Mouse (Mus musculus): ENCODE results near the gene Arid4a. TPM values are rescaled to one million over a fixed set of nuclear protein-coding genes. Genes with fewer than 3 reads are reported as not detected.
"Not testable (repeated sequence)": the region's sequence is repeated elsewhere in the genome, so short reads cannot be mapped to it uniquely, and the experiment has no call there.

Arid4a gene
- total RNA-seq, 2 experiments from 2014 or later, result 28.1 to 29.1 TPM

DNA sequence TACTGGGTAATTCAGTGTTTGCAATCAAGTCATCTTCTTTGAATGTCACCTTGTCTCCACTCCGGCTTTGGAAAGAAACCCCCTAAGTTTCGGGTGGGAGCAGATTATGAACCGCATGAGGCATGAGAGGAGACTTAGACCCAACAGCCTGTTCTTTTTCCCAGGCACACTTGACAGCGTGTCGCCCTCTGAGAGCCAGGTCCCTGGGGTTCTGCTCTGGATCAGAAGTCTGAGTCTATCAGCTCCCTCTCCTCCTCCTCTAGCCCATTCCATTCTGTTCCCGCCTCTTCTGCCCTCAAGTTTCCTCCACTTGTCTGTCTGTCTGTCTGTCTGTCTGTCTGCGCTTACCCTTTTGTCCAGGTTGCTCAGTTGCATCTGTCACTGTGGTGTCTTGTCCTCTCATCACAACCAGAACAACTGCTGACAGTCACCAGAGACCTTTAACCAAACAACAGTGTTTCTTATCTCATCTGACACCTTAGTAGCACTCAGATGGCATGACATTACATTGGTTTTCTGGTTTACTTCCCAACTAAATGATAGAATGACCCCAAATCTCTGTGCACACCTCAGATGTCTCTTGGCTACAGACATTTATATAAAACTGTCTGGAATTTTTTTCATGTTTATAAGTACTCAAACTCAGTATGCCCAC is 36.7 kb downstream of the Arid4a start:
- no peak for DNase-seq (ENCODE audit: low spot score in 2 of 2)

DNA sequence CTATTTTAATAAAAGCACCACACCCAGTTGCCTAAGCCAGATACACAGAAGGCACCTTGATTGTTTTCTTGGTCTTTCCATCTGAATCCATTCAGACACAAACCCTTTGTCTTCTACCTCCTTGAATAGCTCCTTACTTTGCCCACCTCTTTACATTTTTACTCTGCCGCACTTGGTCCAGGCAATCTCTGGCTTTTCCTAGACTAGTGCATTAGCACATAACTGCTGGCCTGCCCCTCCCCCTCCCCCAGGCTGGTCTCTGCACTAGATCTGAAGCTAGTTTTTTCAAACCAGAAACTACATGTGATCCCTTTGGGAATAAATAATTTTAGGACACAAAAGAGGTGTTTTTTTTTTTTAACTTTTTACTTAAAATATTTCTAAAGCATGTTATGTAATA is 37.2 kb downstream of the Arid4a start:
- DNase-seq (ENCODE audit: low spot score in 2 of 2), result no peak

- no peak for DNase-seq (ENCODE audit: low spot score in 2 of 2)
Observed at GRCm38 (mm10) chr12:71053486-71053885, 37.7 kb downstream of the Arid4a start.

DNA sequence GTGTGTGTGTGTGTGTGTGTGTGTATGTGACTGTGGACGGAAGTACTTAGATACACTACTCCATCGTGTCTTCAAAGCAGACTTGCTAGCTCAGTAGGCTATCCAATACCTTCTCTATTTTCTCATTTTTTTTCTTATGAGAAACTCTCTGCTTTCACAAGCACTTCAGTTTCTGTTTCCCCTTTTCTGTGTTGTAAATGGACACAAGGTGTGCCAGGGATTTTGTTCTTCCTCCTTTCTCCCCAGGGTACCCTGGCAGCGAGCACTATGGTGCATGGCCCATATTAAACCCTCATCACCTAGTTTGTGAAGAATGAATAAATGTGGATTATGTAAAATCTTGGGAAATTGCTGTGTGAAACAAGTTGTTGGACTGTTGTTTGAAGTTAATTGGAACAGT is 39.7 kb downstream of the Arid4a start:
- no peak for DNase-seq (ENCODE audit: low spot score in 2 of 2)

- DNase-seq (ENCODE audit: low spot score in 2 of 2), result no peak
Observed at GRCm38 (mm10) chr12:71059741-71060140, 44.0 kb downstream of the Arid4a start.

- no peak for DNase-seq (ENCODE audit: low spot score in 2 of 2)
Observed at GRCm38 (mm10) chr12:71069846-71070245, 54.1 kb downstream of the Arid4a start.

DNA sequence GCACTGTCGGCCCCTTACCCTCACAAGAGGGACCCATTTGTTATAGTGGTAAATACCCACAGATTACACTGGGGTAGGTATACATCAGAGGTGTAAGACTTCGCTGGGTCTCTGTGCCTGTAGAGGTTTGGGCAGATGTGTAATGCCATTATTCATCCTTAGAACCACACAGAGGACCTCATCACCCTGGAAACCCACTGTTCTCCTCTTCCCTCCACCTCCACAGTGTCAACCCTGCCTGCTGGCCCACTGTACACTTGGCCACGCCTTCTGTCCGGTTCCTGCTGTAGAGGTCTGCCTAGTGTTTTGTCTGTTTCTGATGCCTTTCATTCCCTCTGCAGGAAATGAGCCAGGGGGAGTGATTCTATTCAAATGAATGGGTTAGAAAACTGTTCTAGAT is 56.3 kb downstream of the Arid4a start:
- DNase-seq (ENCODE audit: low spot score in 2 of 2), result no peak

DNA sequence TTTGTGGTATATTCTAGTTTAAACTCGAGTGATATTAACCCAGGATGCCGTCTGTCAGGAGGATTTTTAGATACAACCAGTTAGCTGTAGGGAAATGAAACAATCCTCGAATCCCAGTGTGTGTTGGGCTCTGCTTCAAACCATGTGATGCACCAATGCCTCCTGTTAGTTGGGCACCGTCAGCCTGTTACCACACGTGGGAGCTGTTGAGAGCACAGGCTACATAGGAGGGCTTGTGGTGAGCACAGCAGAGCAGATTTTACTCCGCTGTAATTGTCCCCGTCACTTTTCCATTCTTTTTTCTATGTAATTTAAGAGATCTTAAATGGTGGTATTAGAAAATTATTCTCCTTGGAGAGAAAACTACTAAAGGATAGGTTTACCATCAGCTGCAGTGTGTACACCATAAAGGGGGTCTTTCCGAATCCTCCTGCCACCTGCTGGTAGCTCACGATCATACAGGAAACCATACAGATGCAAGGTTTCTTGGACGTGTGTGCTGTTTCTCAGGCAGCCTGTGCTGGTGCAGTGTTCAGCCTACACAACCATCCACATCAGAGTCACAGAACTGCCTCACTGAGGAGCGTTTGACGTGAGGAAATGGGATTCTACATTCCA is 57.4 kb downstream of the Arid4a start:
- no peak for DNase-seq (ENCODE audit: low spot score in 2 of 2)

GRCm38 (mm10) chr12:71086331-71086730 is 70.5 kb downstream of the Arid4a start:
- DNase-seq (ENCODE audit: low spot score in 2 of 2), result no peak

DNA sequence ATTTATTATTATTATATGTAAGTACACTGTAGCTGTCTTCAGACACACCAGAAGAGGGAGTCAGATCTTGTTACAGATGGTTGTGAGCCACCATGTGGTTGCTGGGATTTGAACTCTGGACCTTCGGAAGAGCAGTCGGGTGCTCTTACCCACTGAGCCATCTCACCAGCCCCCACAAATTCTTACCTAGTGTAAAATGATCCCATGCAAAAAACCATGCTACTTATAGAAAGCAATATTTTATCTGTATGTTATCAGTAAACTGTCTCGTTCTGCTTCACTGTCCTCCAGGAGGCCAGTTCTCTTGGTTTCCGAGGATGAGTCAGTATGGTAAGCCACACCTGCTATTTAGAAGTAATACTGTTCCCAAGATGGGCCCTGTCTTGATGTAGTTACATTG is 88.5 kb downstream of the Arid4a start:
- DNase-seq (ENCODE audit: low spot score in 2 of 2), result not testable (repeated sequence)

- DNase-seq (ENCODE audit: low spot score in 2 of 2), result no peak
Observed at GRCm38 (mm10) chr12:71107216-71107771, 91.5 kb downstream of the Arid4a start.

DNA sequence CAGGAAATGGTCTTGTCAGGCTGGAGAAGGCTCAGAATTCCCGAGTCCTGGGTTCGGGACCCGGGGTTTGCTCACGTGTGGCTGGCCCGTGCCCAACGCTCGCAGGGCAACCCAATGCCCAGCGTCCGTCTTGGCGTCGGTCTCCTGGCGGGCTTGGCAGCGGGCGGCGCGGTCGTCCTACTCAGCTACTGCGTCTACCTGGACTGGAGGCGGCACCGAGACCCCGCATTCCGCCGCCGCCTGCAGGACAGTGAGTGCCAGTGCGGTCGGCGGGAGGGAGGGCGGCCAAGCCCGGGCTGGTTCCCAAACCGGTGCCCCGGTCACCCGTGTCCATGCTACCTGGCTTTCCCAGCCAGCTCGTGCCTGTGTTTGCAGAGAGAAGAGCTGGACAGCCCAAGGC is 95.5 kb downstream of the Arid4a start, which contains the start of gene Tomm20l:
Tomm20l (plus strand) TSS at position 98 of the 400 bp plus-strand sequence.
- peak in 1 of 2 experiments; percentile 18 for DNase-seq (ENCODE audit: low spot score in 2 of 2)

DNA sequence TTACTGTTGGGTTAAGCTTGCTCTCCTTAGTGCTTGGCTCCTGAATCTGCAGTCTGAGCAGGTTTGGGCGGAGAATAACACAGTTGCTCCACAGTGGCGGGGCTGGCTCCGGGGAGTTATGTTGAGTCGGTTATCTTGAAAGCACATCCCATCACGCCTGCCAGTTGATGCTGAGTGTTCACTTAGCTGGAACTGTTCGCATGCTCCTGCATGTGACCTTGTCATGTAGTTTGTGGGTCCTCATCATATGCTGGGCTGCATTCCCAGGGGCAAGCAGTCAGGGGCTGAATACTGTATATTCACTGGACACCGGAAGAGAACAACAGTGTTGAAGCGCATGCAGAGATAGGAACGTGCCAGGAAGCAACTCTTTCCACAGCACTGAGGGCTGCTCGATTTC is 97.3 kb downstream of the Arid4a start:
- DNase-seq (ENCODE audit: low spot score in 2 of 2), result no peak

- no peak for DNase-seq (ENCODE audit: low spot score in 2 of 2)
Observed at GRCm38 (mm10) chr12:71113675-71114288, 98.0 kb downstream of the Arid4a start.

GRCm38 (mm10) chr12:71116411-71116810 is 100.6 kb downstream of the Arid4a start:
- DNase-seq (ENCODE audit: low spot score in 2 of 2), result no peak

- no peak for DNase-seq (ENCODE audit: low spot score in 2 of 2)
Observed at GRCm38 (mm10) chr12:71122731-71123130, 106.9 kb downstream of the Arid4a start.

DNA sequence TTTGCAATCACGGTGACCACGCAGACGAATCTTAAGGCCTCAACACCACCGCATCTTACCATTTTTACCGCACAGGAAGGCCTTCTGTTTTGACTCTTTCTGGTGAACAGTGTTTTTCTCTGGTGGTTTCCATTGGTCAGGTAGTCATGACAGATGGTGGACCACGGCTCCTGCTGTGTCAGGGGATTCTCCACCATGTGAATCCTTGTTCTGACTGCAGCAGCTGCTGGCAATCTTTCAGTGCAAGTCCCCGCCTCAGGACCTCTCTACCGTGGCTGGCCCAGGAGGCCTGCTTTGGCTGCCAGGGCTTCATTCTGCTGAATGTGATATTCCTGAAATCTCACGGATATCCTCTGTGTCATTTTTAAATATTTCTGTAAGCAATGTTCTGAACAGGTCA is 107.5 kb downstream of the Arid4a start:
- DNase-seq (ENCODE audit: low spot score in 2 of 2), result no peak

DNA sequence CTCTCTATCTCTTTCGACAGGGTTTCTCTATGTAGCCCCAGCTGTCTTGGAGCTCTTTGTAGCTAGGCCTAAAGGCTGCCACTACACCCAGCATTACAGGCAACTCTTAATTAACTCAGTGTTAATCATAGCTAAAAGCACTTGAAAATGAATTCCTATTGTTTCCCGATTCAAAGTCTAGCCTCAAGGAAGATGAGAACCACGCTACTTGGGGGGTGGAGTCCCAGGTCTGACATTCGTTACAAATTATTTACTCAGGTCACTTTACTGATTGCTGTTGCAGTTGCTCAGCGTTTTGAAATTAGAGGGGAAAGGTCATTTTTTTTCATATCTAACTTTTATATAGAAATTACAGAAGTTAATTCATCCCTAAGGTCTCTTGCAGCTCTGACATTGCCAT is 119.8 kb downstream of the Arid4a start:
- no peak for DNase-seq (ENCODE audit: low spot score in 2 of 2)

- DNase-seq (ENCODE audit: low spot score in 2 of 2), result peak; percentile 49 to 61
Observed at GRCm38 (mm10) chr12:71136130-71136973, 120.6 kb downstream of the Arid4a start, which contains the start of the genes Timm9 and 2700049A03Rik. Timm9 (minus strand) TSS chr12:71136684. 2700049A03Rik (plus strand) TSS chr12:71136848.

GRCm38 (mm10) chr12:71136974-71137491 is 121.2 kb downstream of the Arid4a start:
- peak; percentile 56 to 77 for DNase-seq (ENCODE audit: low spot score in 2 of 2)

GRCm38 (mm10) chr12:71137686-71138085 is 121.9 kb downstream of the Arid4a start:
- no peak for DNase-seq (ENCODE audit: low spot score in 2 of 2)
